Mouse (Mus musculus) hindbrain, embryonic 11.5 days (tissue): ENCODE results near the gene Hoga1. TPM values are rescaled to one million over a fixed set of nuclear protein-coding genes. Genes with fewer than 3 reads are reported as not detected.

ENCODE experiments used
- ATAC-seq: fragments of 200-750 bp; cut with Nextera tagmentation; 2 replicates; pipeline ENCODE4 v1.8.0; 2017; ENCODE audit warnings: mild to moderate bottlenecking, moderate TSS enrichment, moderate library complexity; ENCODE audit not compliant: low FRiP score
- DNase-seq: peaks from one replicate; pipeline ENCODE4 v3.0.0-alpha.2; 2015; ENCODE audit warnings: low spot score
- H3K27ac ChIP-seq: fragments of 300-500 bp; sonication (generic); 2 replicates; pipeline ENCODE4 v1.5.1; 2014; ENCODE audit warnings: mild to moderate bottlenecking, low read depth, low read length
- H3K27me3 ChIP-seq: fragments of 300-500 bp; sonication (generic); 2 replicates; pipeline ENCODE4 v1.6.1; 2014; ENCODE audit warnings: mild to moderate bottlenecking, low read length, moderate library complexity, mixed read lengths; ENCODE audit not compliant: control insufficient read depth, insufficient read depth
- H3K36me3 ChIP-seq: fragments of 300-500 bp; sonication (generic); 2 replicates; pipeline ENCODE4 v1.6.1; 2014; ENCODE audit warnings: mild to moderate bottlenecking, low read length, moderate library complexity, mixed read lengths; ENCODE audit not compliant: control insufficient read depth, insufficient read depth
- H3K4me1 ChIP-seq: fragments of 300-500 bp; sonication (generic); replicated peaks from 2 replicates; pipeline ENCODE4 v1.6.1; 2014; ENCODE audit warnings: low read length, mixed read lengths; ENCODE audit not compliant: control insufficient read depth, insufficient read depth
- H3K4me2 ChIP-seq: fragments of 300-500 bp; sonication (generic); replicated peaks from 2 replicates; pipeline ENCODE4 v1.6.1; 2014; ENCODE audit warnings: mild to moderate bottlenecking, low read depth, low read length
- H3K4me3 ChIP-seq: fragments of 300-500 bp; sonication (generic); 2 replicates; pipeline ENCODE4 v1.5.1; 2014; ENCODE audit warnings: low read depth, low read length
- H3K9ac ChIP-seq: fragments of 300-500 bp; sonication (generic); 2 replicates; pipeline ENCODE4 v1.6.1; 2014; ENCODE audit warnings: low read depth, low read length
- H3K9me3 ChIP-seq: fragments of 300-500 bp; sonication (generic); 2 replicates; pipeline ENCODE4 v1.6.1; 2016; ENCODE audit warnings: low read length; ENCODE audit not compliant: control insufficient read depth
- WGBS: fragments of 180-500 bp; shearing (Covaris S2); extraction: QIAGEN DNeasy Blood & Tissue Kit; methylation state at CpG from one replicate; pipeline ENCODE4 v1.1.7; 2014; 5-methylcytosine and 5-hydroxymethylcytosine counted together
- polyA plus RNA-seq: library from polyadenylated mRNA; unstranded; fragments of >200 nt; fragmentation: Nextera tagmentation; extraction: Ambion mirVana; gene quantifications from 2 replicates; pipeline ENCODE4 v1.2.1, GENCODE M21; 2014

The Hoga1 gene
- polyA plus RNA-seq, 1 experiment from 2014 or later, result 1.1 TPM

DNA sequence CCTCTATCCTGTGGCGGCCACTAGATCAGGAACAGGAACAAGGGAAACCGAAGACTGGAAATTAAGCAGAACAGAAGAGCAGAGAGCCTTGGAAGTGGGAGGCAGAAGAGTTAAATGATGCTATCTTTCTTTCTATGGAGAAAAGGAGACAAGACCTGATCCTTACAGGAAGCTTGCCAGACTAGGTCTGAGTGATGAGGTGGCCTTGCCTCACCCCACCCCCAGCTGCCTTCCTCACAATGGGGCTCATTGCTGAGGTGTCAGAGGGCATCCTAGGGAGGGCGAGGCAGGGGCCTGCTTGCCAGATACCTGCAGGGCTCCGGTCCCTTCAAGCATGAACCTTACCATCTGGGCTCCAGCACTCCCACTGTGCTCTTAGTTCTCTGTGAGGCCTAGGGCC, 6.5 kb downstream of the Hoga1 start, which contains the start of gene 4933411K16Rik:
TSS of gene 4933411K16Rik (plus strand) at position 301 of the 400 bp plus-strand sequence.
- H3K36me3 ChIP-seq, result no peaks in the 10 kb centered on the region
- H3K9me3 ChIP-seq, result no peaks in the 10 kb centered on the region
- H3K27me3 ChIP-seq, result no peaks in the 10 kb centered on the region
- H3K4me3 ChIP-seq, result no peak within 1 kb of the TSS
- no peaks in the 10 kb centered on the region for H3K4me1 ChIP-seq
- no peak within 1 kb of the TSS for H3K27ac ChIP-seq
- 66% methylated on average over 4 of the region's 4 CpGs for WGBS
- no peak for ATAC-seq
- DNase-seq, result no peak
- H3K9ac ChIP-seq, result no peak within 1 kb of the TSS
- H3K4me2 ChIP-seq, result no peak within 1 kb of the TSS

DNA sequence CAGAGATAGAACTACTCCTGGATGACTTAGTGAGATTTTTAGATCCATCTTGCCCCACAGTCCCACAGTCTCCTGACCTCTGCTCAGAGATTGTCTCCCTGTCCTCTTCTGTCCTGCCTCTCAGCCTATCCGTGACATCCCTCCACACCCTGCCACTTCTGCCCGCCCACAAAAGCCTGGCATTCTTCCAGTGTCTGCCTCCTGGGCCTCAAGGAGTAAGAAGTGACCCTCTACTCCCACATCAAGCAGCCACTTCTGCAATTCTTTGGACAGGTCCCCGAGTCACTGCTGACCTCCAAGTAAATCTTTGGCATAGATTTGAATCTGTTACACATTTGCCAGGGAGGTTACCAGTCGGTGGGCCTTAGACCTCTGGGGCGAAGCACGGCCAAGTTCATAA, 8.8 kb downstream of the Hoga1 start:
- Histone ChIP-seq H3K27me3 (no peaks in the 10 kb centered on the region), H3K36me3 (no peaks in the 10 kb centered on the region), H3K4me3 (no peak overlapping the region), H3K4me2 (no peak overlapping the region), H3K4me1 (no peaks in the 10 kb centered on the region), H3K9me3 (no peaks in the 10 kb centered on the region), H3K9ac (no peak overlapping the region), H3K27ac (no peak overlapping the region)
- DNase-seq, result no peak
- ATAC-seq, result no peak
- 82% methylated on average over 6 of the region's 6 CpGs for WGBS

DNA sequence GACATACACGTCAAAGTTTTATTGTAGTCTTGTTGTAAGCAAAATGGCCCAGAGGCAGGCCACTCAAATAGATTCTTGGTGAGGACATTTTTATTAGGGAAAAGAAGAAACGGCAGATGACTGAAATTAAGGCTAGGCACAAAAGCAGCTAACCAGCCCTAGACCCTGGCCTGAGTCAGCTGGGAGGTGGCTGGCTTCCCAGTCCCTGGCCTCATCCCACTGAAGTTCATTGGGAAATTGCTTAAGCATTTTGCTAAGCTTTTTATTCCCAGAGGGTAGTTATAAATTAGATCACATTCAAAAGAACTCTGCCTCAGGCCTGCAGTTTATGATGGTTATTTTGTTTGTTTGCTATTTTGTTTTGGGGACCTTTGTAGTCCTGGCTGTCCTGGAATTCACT, 10.5 kb downstream of the Hoga1 start:
- Histone ChIP-seq H3K36me3 (no peaks in the 10 kb centered on the region), H3K4me2 (no peak overlapping the region), H3K9me3 (no peaks in the 10 kb centered on the region), H3K27me3 (no peaks in the 10 kb centered on the region), H3K4me1 (no peaks in the 10 kb centered on the region), H3K4me3 (no peak overlapping the region), H3K27ac (no peak overlapping the region), H3K9ac (no peak overlapping the region)
- no peak for DNase-seq
- 92% methylated on average over 2 of the region's 2 CpGs for WGBS
- ATAC-seq, result no peak

DNA sequence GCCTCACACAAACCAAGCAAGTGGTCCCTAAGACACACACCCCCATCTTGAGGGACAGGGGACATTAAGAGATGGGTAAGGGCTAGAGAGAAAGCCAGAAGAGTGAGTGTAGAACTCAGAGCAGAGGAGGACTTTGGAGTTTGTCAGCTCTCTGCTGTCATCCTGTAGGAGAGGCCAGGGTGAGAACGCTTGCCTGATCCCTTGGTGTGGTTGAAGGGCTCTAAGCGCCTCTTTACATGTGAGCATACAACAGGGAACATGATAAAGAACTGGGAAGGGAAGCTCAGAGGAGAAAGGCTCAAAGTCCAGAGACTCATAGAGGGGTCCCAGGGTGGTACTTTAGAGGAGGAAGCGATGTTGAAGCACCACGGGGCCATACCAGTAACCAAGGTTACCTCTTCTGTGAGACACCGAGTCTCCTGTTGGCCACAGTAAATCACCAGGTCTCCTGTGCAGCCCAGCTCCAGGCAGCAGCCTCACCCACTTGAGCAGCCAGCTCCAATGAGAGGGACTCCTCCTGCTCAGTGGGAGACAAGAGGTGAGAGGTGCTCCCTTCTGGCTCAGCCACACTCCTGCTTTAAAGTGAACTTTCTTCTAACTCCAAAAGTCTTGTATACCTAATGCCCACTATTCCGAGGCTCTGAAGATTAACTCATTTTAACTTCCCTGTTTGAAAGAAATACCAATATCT, 11.5 kb downstream of the Hoga1 start:
- no peaks in the 10 kb centered on the region for H3K9me3 ChIP-seq
- WGBS, result 82% methylated on average over 6 of the region's 6 CpGs
- no peak overlapping the region for H3K27ac ChIP-seq
- H3K4me2 ChIP-seq, result no peak overlapping the region
- H3K9ac ChIP-seq, result no peak overlapping the region
- H3K36me3 ChIP-seq, result no peaks in the 10 kb centered on the region
- no peaks in the 10 kb centered on the region for H3K4me1 ChIP-seq
- no peak overlapping the region for H3K4me3 ChIP-seq
- no peak for DNase-seq
- H3K27me3 ChIP-seq, result no peaks in the 10 kb centered on the region
- no peak for ATAC-seq

DNA sequence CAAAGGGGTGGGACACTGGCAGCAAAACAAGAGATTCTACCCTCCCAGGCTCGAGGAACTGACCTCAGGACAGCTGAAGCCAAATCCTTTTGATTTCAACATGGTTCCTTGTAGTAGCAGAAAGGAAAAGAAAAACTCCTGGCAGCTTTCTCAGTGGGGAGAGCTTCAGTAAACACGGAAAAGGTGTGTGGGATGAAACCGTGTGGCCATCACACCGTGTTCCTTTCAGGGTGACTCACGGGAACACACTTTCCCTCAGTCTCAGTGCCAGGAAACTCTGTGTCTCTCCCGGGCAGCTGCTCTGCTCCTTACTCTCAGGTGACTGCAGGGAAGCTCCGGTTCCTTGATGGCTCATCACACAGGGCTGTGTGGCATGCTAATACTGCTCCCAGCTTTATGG, 13.0 kb downstream of the Hoga1 start:
- Histone ChIP-seq H3K9me3 (no peaks in the 10 kb centered on the region), H3K4me2 (no peak overlapping the region), H3K4me1 (no peaks in the 10 kb centered on the region), H3K4me3 (no peak overlapping the region), H3K27me3 (no peaks in the 10 kb centered on the region), H3K9ac (no peak overlapping the region), H3K36me3 (no peaks in the 10 kb centered on the region), H3K27ac (no peak overlapping the region)
- DNase-seq (no peak), ATAC-seq (no peak)
- WGBS, result 80% methylated on average over 7 of the region's 7 CpGs

DNA sequence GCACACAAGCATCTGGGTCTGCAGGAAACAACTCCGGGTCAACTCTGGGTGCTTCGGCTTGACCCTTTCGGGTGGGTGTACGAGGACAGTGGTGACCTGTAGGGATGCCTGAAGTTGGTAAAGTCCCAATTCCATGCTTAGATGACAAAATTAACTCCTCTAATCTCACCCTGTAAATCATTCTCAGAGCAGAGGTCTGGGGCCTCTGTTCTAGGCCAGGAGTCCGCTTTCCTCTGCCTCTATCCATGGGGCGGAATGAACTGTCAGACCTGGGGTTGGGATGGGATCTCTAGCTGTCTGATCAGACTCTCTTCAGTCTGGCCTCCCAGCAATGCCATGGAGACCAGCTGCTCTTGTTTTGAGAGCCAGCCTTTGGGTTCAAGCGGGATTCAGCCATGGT, 16.0 kb downstream of the Hoga1 start:
- WGBS, result 95% methylated on average over 7 of the region's 7 CpGs
- no peaks in the 10 kb centered on the region for H3K9me3 ChIP-seq
- no peak overlapping the region for H3K27ac ChIP-seq
- H3K4me2 ChIP-seq, result no peak overlapping the region
- no peak overlapping the region for H3K4me3 ChIP-seq
- no peaks in the 10 kb centered on the region for H3K27me3 ChIP-seq
- no peak overlapping the region for H3K9ac ChIP-seq
- no peaks in the 10 kb centered on the region for H3K36me3 ChIP-seq
- ATAC-seq (no peak), DNase-seq (no peak)
- H3K4me1 ChIP-seq, result no peaks in the 10 kb centered on the region

DNA sequence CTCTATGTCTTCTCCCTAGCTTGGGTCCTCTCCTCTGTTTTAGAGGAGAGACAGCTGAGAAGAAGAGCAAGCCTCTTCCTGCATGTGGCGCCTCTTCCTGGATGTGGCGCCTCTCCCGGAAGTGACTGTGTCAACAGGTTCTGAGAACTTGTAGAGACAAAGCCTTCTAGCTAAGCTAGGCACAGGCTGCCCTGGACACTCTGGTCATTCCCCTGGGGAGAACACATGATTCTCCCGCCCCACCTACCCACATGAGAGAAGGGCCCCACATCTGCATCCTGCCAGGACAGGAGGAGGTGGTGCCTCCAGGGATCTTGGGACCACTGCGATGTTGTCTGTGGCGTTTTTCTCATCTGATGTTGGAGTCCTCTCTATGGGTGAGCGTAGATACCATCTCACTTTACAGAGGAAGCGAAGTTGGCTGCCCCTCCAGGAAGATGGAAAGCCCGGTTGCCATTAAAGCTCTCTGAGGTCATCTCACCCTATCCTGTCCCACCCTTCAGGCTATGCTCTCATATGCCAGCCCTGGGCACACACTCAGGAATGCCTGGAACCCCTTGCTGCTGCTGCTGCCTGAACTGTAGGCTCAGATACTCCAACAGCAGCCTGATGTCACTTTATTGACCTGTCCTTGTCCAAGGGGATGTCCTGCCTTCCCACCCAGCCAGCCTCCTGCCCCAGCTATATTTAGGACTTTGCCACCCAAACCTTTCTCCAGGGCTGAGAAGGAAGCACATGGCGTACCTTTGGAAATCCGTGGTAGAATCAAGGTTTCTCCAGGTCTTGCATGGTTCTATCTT, 23.2 kb downstream of the Hoga1 start:
- no peaks in the 10 kb centered on the region; the same call in 1 of the 2 replicates for H3K27me3 ChIP-seq
- H3K27ac ChIP-seq, result no peak overlapping the region
- H3K4me2 ChIP-seq, result no peak overlapping the region
- H3K9ac ChIP-seq, result no peak overlapping the region
- no peaks in the 10 kb centered on the region for H3K36me3 ChIP-seq
- DNase-seq, result no peak
- WGBS, result 85% methylated on average over 11 of the region's 11 CpGs
- no peak overlapping the region for H3K4me3 ChIP-seq
- H3K9me3 ChIP-seq, result no peaks in the 10 kb centered on the region
- ATAC-seq, result no peak
- no peaks in the 10 kb centered on the region for H3K4me1 ChIP-seq

DNA sequence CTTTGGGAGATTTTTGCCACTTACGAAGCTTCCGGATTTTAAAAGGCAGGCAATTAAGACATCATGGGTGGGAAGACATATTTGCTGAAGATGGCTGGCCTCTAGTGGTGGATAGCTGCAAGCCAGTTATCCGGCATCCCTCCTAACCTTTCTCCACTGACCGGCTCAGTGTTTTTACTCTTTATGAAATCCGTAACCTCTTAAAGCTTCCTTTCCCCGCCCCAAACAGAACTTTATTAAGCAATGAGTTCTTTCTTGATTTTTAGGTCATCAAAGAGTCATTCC, 23.8 kb downstream of the Hoga1 start:
- Histone ChIP-seq H3K4me2 (no peak overlapping the region), H3K27ac (no peak overlapping the region), H3K36me3 (no peaks in the 10 kb centered on the region), H3K4me3 (no peak overlapping the region), H3K27me3 (no peaks in the 10 kb centered on the region; the same call in 1 of the 2 replicates), H3K9me3 (no peaks in the 10 kb centered on the region), H3K9ac (no peak overlapping the region), H3K4me1 (no peaks in the 10 kb centered on the region)
- ATAC-seq (no peak), DNase-seq (no peak)
- 69% methylated on average over 6 of the region's 6 CpGs for WGBS

DNA sequence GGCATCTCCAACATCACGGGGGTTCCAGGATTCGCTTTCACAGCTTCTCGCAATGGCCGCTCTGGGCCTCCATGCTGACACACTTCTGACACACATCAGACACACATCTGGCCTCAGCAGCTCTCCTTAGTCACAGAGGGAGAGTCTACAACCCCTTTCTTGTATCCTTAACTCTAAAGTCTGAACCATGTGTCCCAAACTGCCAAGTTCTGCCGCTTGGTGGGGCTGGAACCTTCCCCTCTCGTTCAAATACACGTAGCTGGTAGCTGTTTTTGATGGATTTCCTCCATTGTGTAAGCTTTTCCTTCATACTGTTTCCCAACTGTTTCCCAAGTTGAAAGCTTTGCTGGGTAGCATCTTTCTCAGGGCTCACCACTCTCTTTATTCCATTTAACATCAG, 25.8 kb downstream of the Hoga1 start:
- 75% methylated on average over 7 of the region's 7 CpGs for WGBS
- Histone ChIP-seq H3K36me3 (peaks cover 5% of the 10 kb centered on the region; the same call in 1 of the 2 replicates), H3K27ac (no peak overlapping the region), H3K4me2 (no peak overlapping the region), H3K9ac (no peak overlapping the region), H3K4me3 (no peak overlapping the region), H3K4me1 (no peaks in the 10 kb centered on the region), H3K27me3 (no peaks in the 10 kb centered on the region; the same call in 1 of the 2 replicates), H3K9me3 (no peaks in the 10 kb centered on the region)
- DNase-seq (no peak), ATAC-seq (no peak)
